Mouse (Mus musculus): ENCODE data around the gene Hip1.

DNA sequence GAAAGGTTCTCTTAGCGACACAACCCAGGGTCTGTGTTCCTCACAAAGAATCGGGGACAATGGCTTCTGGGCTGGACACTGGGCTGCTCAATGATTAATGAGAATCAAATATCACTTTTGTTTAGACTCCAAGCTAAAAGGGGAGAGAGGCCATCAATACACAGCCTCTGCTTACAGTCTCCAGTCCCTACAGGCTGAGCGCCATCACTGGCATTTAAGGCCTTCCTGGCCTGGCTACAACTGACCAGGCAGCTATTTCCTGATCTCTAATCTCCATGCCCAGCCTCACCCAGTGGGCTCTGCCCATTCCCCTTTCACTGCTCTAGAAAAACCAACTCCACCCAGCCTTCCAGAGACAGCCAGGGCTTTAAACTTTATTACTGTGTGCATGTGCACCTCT is 59.6 kb downstream of the Hip1 start:
- TF ChIP-seq POLR2A (IDR thresholded peaks at IDR 0.05; ENCODE audit: borderline replicate concordance, low read depth, low read length): no peak
- TF ChIP-seq CTCF (IDR thresholded peaks at IDR 0.05; ENCODE audit: low read depth, low read length): no peak
